ENCODE assay signal across 19 mouse cellular contexts in the genomic region with DNA sequence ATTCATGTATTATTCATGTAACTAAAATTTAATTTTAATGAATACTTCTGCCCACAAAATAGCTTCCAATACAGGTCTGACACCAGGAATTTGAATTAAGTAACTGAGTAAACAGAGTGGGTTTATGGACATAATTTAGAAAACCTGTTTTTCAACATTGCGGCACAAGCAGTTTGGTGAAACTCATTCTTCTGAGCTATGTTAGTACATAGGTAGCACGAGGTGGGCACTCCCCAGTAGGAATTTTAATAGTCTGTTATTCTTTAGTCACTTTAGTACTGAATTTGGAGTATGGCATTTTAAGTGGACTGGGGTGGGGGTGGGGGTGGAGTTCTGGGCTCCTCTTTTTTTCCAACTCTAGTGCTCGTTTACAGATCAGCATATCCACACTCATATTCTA.
A peak's percentile ranks its signal among the peaks of the same experiment; 100 is the strongest.
DNase-seq lines count a peak whose midpoint lies in the region; ATAC-seq and TF ChIP-seq lines count a peak whose summit lies in the region.
"Had no signal": no experiment of that assay in that cellular context is flagged by ENCODE, and none has a peak within 500 bp of the region (broad histone marks: within the 10 kb centered on the region; RNA-seq: fewer than 3 reads in every experiment).

No protein-coding gene starts in this region.

- no peak overlapping the region for H3K27ac ChIP-seq in kidney, postnatal 0 days
- peak overlapping the region; percentile 65; the same call in 1 of the 2 replicates for H3K27ac ChIP-seq in lung, embryonic 16.5 days (ENCODE audit: low read length)
- H3K27ac ChIP-seq in embryonic facial prominence, embryonic 14.5 days (replicated peaks; ENCODE audit: low read depth, low read length), result no peak overlapping the region
- H3K27ac ChIP-seq: forebrain, embryonic 15.5 days; heart, embryonic 15.5 days; hindbrain, embryonic 13.5 days had no signal

- H3K27me3 ChIP-seq in kidney, postnatal 0 days (ENCODE audit: insufficient read depth, low read length), result no peaks in the 10 kb centered on the region
- no peaks in the 10 kb centered on the region for H3K27me3 ChIP-seq in lung, embryonic 16.5 days (ENCODE audit: control insufficient read depth, insufficient read depth, low read depth, low read length)
- no peaks in the 10 kb centered on the region for H3K27me3 ChIP-seq in embryonic facial prominence, embryonic 14.5 days (replicated peaks; ENCODE audit: control insufficient read depth, insufficient read depth, low read length)
- H3K27me3 ChIP-seq: forebrain, embryonic 15.5 days; heart, embryonic 15.5 days; hindbrain, embryonic 13.5 days had no signal

- peak; percentile 31 for DNase-seq in heart, adult 11 months
- DNase-seq in heart, adult 8-10 months (ENCODE audit: low spot score), result no peak
- peak; percentile 19 for DNase-seq in kidney, postnatal 0 days (ENCODE audit: low spot score)
- DNase-seq in kidney, adult 8-10 months, result no peak
- DNase-seq in lung, postnatal 10 days, result no peak
- peak; percentile 47 for DNase-seq in embryonic facial prominence, embryonic 14.5 days (ENCODE audit: low spot score)
- no peak for DNase-seq in urinary bladder, adult 2 months (ENCODE audit: low spot score)
- DNase-seq: adrenal gland, postnatal 10 days; cerebellum, adult 11-12 months; cerebellum, adult 9-10 months; cerebellum, postnatal 25 days; gastrocnemius, postnatal 36 days; heart, adult 18-20 months; heart, postnatal 14 days had no signal

- H3K4me1 ChIP-seq in kidney, postnatal 0 days (replicated peaks; ENCODE audit: insufficient read depth, low read length), result no peaks in the 10 kb centered on the region
- H3K4me1 ChIP-seq in lung, embryonic 16.5 days (replicated peaks; ENCODE audit: control insufficient read depth, insufficient read depth, low read length), result no peaks in the 10 kb centered on the region
- H3K4me1 ChIP-seq in embryonic facial prominence, embryonic 14.5 days (ENCODE audit: control insufficient read depth, insufficient read depth, low read length), result no peaks in the 10 kb centered on the region
- H3K4me1 ChIP-seq: forebrain, embryonic 15.5 days; heart, embryonic 15.5 days; hindbrain, embryonic 13.5 days had no signal

- no peak overlapping the region for H3K4me3 ChIP-seq in kidney, postnatal 0 days (replicated peaks; ENCODE audit: low read depth, low read length)
- no peak overlapping the region for H3K4me3 ChIP-seq in lung, embryonic 16.5 days (ENCODE audit: low read length)
- H3K4me3 ChIP-seq in embryonic facial prominence, embryonic 14.5 days (ENCODE audit: low read depth, low read length), result no peak overlapping the region
- H3K4me3 ChIP-seq: forebrain, embryonic 15.5 days; heart, embryonic 15.5 days; hindbrain, embryonic 13.5 days had no signal

- H3K36me3 ChIP-seq in kidney, postnatal 0 days (ENCODE audit: insufficient read depth, low read length), result no peaks in the 10 kb centered on the region
- no peaks in the 10 kb centered on the region for H3K36me3 ChIP-seq in lung, embryonic 16.5 days (ENCODE audit: control insufficient read depth, insufficient read depth, low read length)
- no peaks in the 10 kb centered on the region for H3K36me3 ChIP-seq in embryonic facial prominence, embryonic 14.5 days (ENCODE audit: control insufficient read depth, insufficient read depth, low read length)
- H3K36me3 ChIP-seq: forebrain, embryonic 15.5 days; heart, embryonic 15.5 days; hindbrain, embryonic 13.5 days had no signal

- no peak overlapping the region for H3K4me2 ChIP-seq in kidney, postnatal 0 days (ENCODE audit: low read length)
- H3K4me2 ChIP-seq in lung, embryonic 16.5 days (ENCODE audit: low read depth, low read length), result no peak overlapping the region
- H3K4me2 ChIP-seq in embryonic facial prominence, embryonic 14.5 days (ENCODE audit: low read depth, low read length), result no peak overlapping the region
- H3K4me2 ChIP-seq: forebrain, embryonic 15.5 days; heart, embryonic 11.5 days; heart, embryonic 15.5 days; hindbrain, embryonic 13.5 days had no signal

- no peak overlapping the region for H3K9ac ChIP-seq in kidney, postnatal 0 days (ENCODE audit: low read depth, low read length)
- H3K9ac ChIP-seq in lung, embryonic 16.5 days (ENCODE audit: low read length), result no peak overlapping the region
- H3K9ac ChIP-seq in embryonic facial prominence, embryonic 14.5 days (ENCODE audit: low read depth, low read length), result no peak overlapping the region
- H3K9ac ChIP-seq: forebrain, embryonic 15.5 days; heart, embryonic 15.5 days; hindbrain, embryonic 13.5 days had no signal

- no peaks in the 10 kb centered on the region for H3K9me3 ChIP-seq in kidney, postnatal 0 days (replicated peaks; ENCODE audit: low read length)
- H3K9me3 ChIP-seq in lung, embryonic 16.5 days (ENCODE audit: control insufficient read depth, low read length), result no peaks in the 10 kb centered on the region
- no peaks in the 10 kb centered on the region for H3K9me3 ChIP-seq in embryonic facial prominence, embryonic 14.5 days (ENCODE audit: control insufficient read depth, low read length)
- H3K9me3 ChIP-seq: forebrain, embryonic 15.5 days; heart, embryonic 15.5 days; hindbrain, embryonic 13.5 days had no signal

- no peak for TF ChIP-seq CTCF in kidney, postnatal 0 days (IDR thresholded peaks at IDR 0.05; ENCODE audit: low read depth)

- 70% methylated on average over 3 of the region's 3 CpGs for WGBS in kidney, postnatal 0 days
- 54% methylated on average over 3 of the region's 3 CpGs for WGBS in lung, embryonic 16.5 days
- WGBS in embryonic facial prominence, embryonic 14.5 days, result 40% methylated on average over 3 of the region's 3 CpGs

- ATAC-seq in kidney, postnatal 0 days (replicated peaks; ENCODE audit: low FRiP score, low read depth), result peak; percentile 82; the same call in 1 of the 2 replicates
- ATAC-seq in lung, embryonic 16.5 days (ENCODE audit: low read depth), result peak; percentile 92
- ATAC-seq in embryonic facial prominence, embryonic 14.5 days (ENCODE audit: low read depth), result peak; percentile 60
- ATAC-seq: forebrain, embryonic 15.5 days had no signal

Comparison
In these comparisons a context has a peak if more than half of its experiments do, and no peak if none do; other contexts are left out.
1. DNase-seq: peak in heart, adult 11 months (single experiment), kidney, postnatal 0 days (single experiment) and embryonic facial prominence, embryonic 14.5 days (single experiment); none in heart, adult 8-10 months (single experiment), kidney, adult 8-10 months (0 of 2), lung, postnatal 10 days (single experiment) and urinary bladder, adult 2 months (single experiment).
2. Peak in every context shown above with its lines, with median percentiles within 50 percentile points of each other: ATAC-seq.